Mouse (Mus musculus): ENCODE measurements around the gene Hoxc6.

- TF ChIP-seq POLR2AphosphoS2 (IDR thresholded peaks at IDR 0.05; ENCODE audit: low read depth, low read length), result no peak
- TF ChIP-seq UBTF (IDR thresholded peaks at IDR 0.05; ENCODE audit: low read depth, low read length), result no peak
- TF ChIP-seq CTCF (conservative IDR thresholded peaks at IDR 0.05 in 1 of 2, IDR thresholded peaks at IDR 0.05 in 1 of 2; ENCODE audit: low read depth in 2 of 2, low read length in 2 of 2), result no peak
- TF ChIP-seq POLR2A (IDR thresholded peaks at IDR 0.05; ENCODE audit: low read depth, low read length), result no peak
- 0 out of 2 replicates have a peak, but pooled peaks have one; percentile 18 for TF ChIP-seq MAX (IDR thresholded peaks at IDR 0.05; ENCODE audit: low read length)
- TF ChIP-seq MEF2A (IDR thresholded peaks at IDR 0.05; ENCODE audit: borderline replicate concordance, low read depth, low read length), result 0 out of 2 replicates have a peak, but pooled peaks have one; percentile 37
- no peak for TF ChIP-seq ZKSCAN1 (IDR thresholded peaks at IDR 0.05; ENCODE audit: borderline replicate concordance, low read depth, low read length)
- TF ChIP-seq ELF1 (IDR thresholded peaks at IDR 0.05; ENCODE audit: low read depth, low read length), result no peak
- TF ChIP-seq HCFC1 (IDR thresholded peaks at IDR 0.05; ENCODE audit: low read depth, low read length), result no peak
- TF ChIP-seq USF1 (IDR thresholded peaks at IDR 0.05; ENCODE audit: low read depth, low read length), result no peak
- no peak for TF ChIP-seq MAFK (IDR thresholded peaks at IDR 0.05; ENCODE audit: insufficient replicate concordance, low read length)
- TF ChIP-seq EP300 (IDR thresholded peaks at IDR 0.05; ENCODE audit: low read length), result peak; percentile 36
- no peak for TF ChIP-seq ETS1 (conservative IDR thresholded peaks at IDR 0.05; ENCODE audit: low read depth, low read length)
- no peak for TF ChIP-seq ZNF384 (IDR thresholded peaks at IDR 0.05; ENCODE audit: low read depth, low read length)
These were observed 34.1 kb upstream of the Hoxc6 start for GRCm38 (mm10) chr15:102963671-102964640.
